Mouse (Mus musculus) embryonic facial prominence, embryonic 13.5 days (tissue): ENCODE results near the gene Trip12. TPM values are rescaled to one million over a fixed set of nuclear protein-coding genes. Genes with fewer than 3 reads are reported as not detected.

ENCODE experiments used
- ATAC-seq: fragments of 200-750 bp; cut with Nextera tagmentation; 2 replicates; pipeline ENCODE4 v1.8.0; 2017; ENCODE audit warnings: low read depth; ENCODE audit not compliant: insufficient number of reproducible peaks, insufficient read depth, low FRiP score, low TSS enrichment
- H3K27ac ChIP-seq: fragments of 300-500 bp; sonication (generic); 2 replicates; pipeline ENCODE4 v1.5.1; 2015; ENCODE audit warnings: moderate library complexity, mild to moderate bottlenecking, inconsistent platforms
- H3K27me3 ChIP-seq: fragments of 300-500 bp; sonication (generic); 2 replicates; pipeline ENCODE4 v1.6.1; 2015; ENCODE audit warnings: mild to moderate bottlenecking, inconsistent platforms
- H3K36me3 ChIP-seq: fragments of 300-500 bp; sonication (generic); 2 replicates; pipeline ENCODE4 v1.6.1; 2015; ENCODE audit warnings: mild to moderate bottlenecking, inconsistent platforms
- H3K4me1 ChIP-seq: fragments of 300-500 bp; sonication (generic); 2 replicates; pipeline ENCODE4 v1.6.1; 2015; ENCODE audit warnings: inconsistent platforms
- H3K4me2 ChIP-seq: fragments of 300-500 bp; sonication (generic); 2 replicates; pipeline ENCODE4 v1.6.1; 2015; ENCODE audit warnings: moderate library complexity, mild to moderate bottlenecking, inconsistent platforms
- H3K4me3 ChIP-seq: fragments of 300-500 bp; sonication (generic); 2 replicates; pipeline ENCODE4 v1.5.1; 2015; ENCODE audit warnings: mild to moderate bottlenecking, inconsistent platforms
- H3K9ac ChIP-seq: fragments of 300-500 bp; sonication (generic); 2 replicates; pipeline ENCODE4 v1.6.1; 2015; ENCODE audit warnings: mild to moderate bottlenecking, inconsistent platforms
- H3K9me3 ChIP-seq: fragments of 300-500 bp; sonication (generic); 2 replicates; pipeline ENCODE4 v1.6.1; 2016; ENCODE audit warnings: inconsistent platforms
- WGBS: fragments of 180-500 bp; shearing (Covaris S2); methylation state at CpG from one replicate; pipeline ENCODE4 v1.1.7; 2015; ENCODE audit warnings: mixed read lengths; 5-methylcytosine and 5-hydroxymethylcytosine counted together
- polyA plus RNA-seq: library from polyadenylated mRNA; unstranded; fragments of >200 nt; fragmentation: Nextera tagmentation; extraction: Ambion mirVana; gene quantifications from 2 replicates; pipeline ENCODE4 v1.2.1, GENCODE M21; 2015

Gene Trip12
- polyA plus RNA-seq, 1 experiment from 2014 or later, result 66.8 TPM

DNA sequence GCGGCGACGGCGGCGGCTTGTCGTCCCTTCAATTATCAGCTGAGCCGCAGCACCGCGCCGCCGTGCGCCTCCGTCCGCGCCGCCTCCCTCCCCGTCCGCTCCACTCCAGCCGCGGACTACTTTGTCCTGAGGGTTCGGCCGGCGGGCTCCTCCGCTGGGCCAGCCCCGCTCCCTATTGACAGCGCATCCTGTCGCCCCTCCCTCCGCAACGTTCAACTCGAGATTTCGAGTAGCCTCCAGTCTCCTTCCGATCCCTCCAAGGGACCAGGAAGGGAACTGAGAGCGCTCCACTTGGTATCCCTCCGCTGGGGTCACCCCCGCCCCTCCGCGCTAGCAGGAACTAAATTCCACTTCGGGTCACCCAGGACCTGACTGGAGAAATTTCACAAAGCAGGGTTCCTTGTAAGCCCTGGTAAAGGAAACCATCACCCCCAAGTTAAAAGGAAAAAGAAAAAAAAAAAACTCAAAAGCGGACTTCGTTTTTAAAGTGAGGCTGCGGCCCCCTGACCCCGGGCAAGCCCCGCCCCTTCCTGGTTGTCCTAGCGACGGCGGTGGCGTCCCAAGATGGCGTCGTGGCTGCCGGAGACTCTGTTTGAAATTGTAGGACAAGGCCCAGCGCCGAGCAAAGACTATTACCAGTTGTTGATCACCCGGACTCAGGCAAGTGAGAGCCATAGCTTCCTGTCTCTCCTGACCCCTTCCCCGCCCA, 853 bp downstream of the Trip12 start, which contains the start of gene Fbxo36:
TSS of gene Fbxo36 (plus strand) at position 533 of the 709 bp plus-strand sequence.
- ATAC-seq, result peak; percentile 82
- Histone ChIP-seq H3K4me2 (peak within 1 kb of the TSS; percentile 75), H3K9ac (peak within 1 kb of the TSS; percentile 97), H3K27ac (peak within 1 kb of the TSS; percentile 97), H3K27me3 (no peaks in the 10 kb centered on the region), H3K4me1 (peaks cover 6% of the 10 kb centered on the region; the same call in 1 of the 2 replicates), H3K36me3 (no peaks in the 10 kb centered on the region), H3K9me3 (no peaks in the 10 kb centered on the region), H3K4me3 (peak within 1 kb of the TSS; percentile 91)
- under 1% methylated on average over 46 of the region's 54 CpGs for WGBS

- under 1% methylated on average over 41 of the region's 44 CpGs for whole genome bisulfite sequencing
- ATAC-seq, result peak; percentile 54
- Histone ChIP-seq H3K27me3 (no peaks in the 10 kb centered on the region), H3K36me3 (peaks cover 4% of the 10 kb centered on the region), H3K9me3 (no peaks in the 10 kb centered on the region), H3K4me3 (peak overlapping the region; percentile 91), H3K9ac (peak overlapping the region; percentile 97), H3K27ac (peak overlapping the region; percentile 97), H3K4me1 (peaks cover 6% of the 10 kb centered on the region; the same call in 1 of the 2 replicates), H3K4me2 (peak overlapping the region; percentile 75)
Observed at GRCm38 (mm10) chr1:84838621-84839151, 1.6 kb downstream of the Trip12 start.

- no peaks in the 10 kb centered on the region for H3K9me3 ChIP-seq
- H3K4me3 ChIP-seq, result peak overlapping the region; percentile 91
- peak overlapping the region; percentile 75 for H3K4me2 ChIP-seq
- H3K27me3 ChIP-seq, result no peaks in the 10 kb centered on the region
- H3K9ac ChIP-seq, result peak overlapping the region; percentile 97
- H3K27ac ChIP-seq, result peak overlapping the region; percentile 97
- ATAC-seq, result no peak
- 0% methylated on average over 22 of the region's 22 CpGs for WGBS
- peaks cover 9% of the 10 kb centered on the region for H3K36me3 ChIP-seq
- peaks cover 6% of the 10 kb centered on the region; the same call in 1 of the 2 replicates for H3K4me1 ChIP-seq
Observed at GRCm38 (mm10) chr1:84838156-84838555, 2.2 kb downstream of the Trip12 start.

DNA sequence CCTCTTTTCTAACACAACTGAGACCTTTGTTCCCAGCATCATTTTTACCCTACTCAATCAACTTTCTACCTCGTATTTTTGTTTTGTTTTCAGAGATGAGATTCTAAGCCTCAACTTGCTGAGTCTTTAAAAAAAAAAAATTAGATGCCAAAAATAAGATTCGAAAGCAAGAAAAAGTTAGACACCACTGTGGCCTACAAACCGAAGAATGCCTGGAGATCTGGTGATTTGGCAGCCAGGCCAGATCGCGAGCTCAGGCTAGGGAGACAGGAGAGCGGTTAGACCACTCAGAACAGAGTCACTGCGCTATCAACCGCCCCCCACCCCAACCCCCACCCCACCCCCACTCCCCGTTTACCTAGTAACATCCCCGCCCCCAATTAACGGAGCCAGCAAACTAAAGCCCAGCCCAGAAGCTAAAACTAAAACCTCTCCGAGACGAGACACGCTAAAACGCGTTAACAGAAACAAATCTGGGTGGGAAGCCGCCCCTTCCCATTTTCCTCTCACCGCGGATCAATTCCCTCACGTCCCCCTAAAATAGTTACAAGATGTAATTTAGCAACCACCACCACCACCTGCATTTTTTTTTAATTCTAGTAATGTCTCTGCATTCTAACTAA, 2.7 kb downstream of the Trip12 start:
- peak overlapping the region; percentile 97; the same call in 1 of the 2 replicates for H3K27ac ChIP-seq

DNA sequence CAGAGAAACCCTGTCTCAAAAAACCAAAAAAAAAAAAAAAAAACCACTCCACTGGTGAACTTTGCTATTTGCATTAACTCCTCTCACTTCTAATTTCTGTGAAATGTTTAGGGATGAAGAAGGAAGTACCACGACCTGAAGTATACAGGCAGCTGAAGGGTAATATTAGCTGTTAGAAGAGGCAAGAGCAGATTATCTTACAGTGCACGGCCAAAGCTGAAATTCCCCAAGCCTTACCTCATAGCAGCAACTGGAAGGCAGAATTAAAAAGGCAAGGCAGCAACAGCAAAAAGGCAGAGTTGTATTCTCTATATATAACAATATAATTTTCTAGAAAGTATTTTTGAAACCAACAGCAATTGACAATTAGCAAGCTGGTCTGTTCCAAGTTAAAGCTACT, 15.2 kb downstream of the Trip12 start:
- H3K27me3 ChIP-seq, result no peaks in the 10 kb centered on the region
- H3K9ac ChIP-seq, result no peak overlapping the region
- no peak for ATAC-seq
- H3K4me1 ChIP-seq, result no peaks in the 10 kb centered on the region
- WGBS, result 62% methylated on average over 2 of the region's 2 CpGs
- no peak overlapping the region for H3K27ac ChIP-seq
- peaks cover 26% of the 10 kb centered on the region for H3K36me3 ChIP-seq
- no peak overlapping the region for H3K4me3 ChIP-seq
- no peak overlapping the region for H3K4me2 ChIP-seq
- no peaks in the 10 kb centered on the region for H3K9me3 ChIP-seq

More for the DNA sequence above, 2.7 kb downstream of the Trip12 start:
- H3K4me3 ChIP-seq, result peak overlapping the region; percentile 91
- peak overlapping the region; percentile 97 for H3K9ac ChIP-seq
- H3K4me1 ChIP-seq, result peaks cover 6% of the 10 kb centered on the region; the same call in 1 of the 2 replicates
- H3K4me2 ChIP-seq, result peak overlapping the region; percentile 75
- no peaks in the 10 kb centered on the region for H3K9me3 ChIP-seq
- no peaks in the 10 kb centered on the region for H3K27me3 ChIP-seq
- no peak for ATAC-seq
- peaks cover 14% of the 10 kb centered on the region for H3K36me3 ChIP-seq
- WGBS, result 6% methylated on average over 20 of the region's 20 CpGs

DNA sequence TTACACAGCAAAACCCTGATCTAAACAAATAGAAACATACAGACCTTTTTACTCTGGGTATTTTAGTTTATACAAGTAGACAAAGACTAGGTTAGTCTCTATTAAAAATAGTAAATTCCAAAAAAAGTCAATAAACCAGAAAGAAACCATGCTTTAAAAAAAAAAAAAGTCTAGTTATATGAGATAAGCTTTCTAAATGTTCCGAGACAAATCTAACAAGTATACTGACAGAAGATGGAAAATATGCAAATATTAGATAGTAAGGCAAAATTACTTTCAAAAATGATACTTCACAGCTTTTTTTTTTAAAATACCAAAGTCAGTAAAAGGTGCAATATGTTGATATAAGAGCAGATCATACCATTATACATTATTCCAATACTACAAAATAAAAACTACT, 22.7 kb downstream of the Trip12 start:
- H3K4me3 ChIP-seq, result no peak overlapping the region
- H3K27ac ChIP-seq, result no peak overlapping the region
- ATAC-seq, result no peak
- no peaks in the 10 kb centered on the region for H3K4me1 ChIP-seq
- H3K27me3 ChIP-seq, result no peaks in the 10 kb centered on the region
- H3K36me3 ChIP-seq, result peaks cover 21% of the 10 kb centered on the region
- H3K9ac ChIP-seq, result no peak overlapping the region
- H3K9me3 ChIP-seq, result no peaks in the 10 kb centered on the region
- H3K4me2 ChIP-seq, result no peak overlapping the region
- 98% methylated on average over 1 of the region's 1 CpGs for WGBS

- Histone ChIP-seq H3K4me3 (no peak overlapping the region), H3K27me3 (no peaks in the 10 kb centered on the region), H3K36me3 (no peaks in the 10 kb centered on the region), H3K27ac (no peak overlapping the region), H3K9me3 (no peaks in the 10 kb centered on the region), H3K4me2 (no peak overlapping the region), H3K9ac (no peak overlapping the region), H3K4me1 (no peaks in the 10 kb centered on the region)
- WGBS, result 89% methylated on average over 1 of the region's 1 CpGs
- ATAC-seq, result no peak
Observed at GRCm38 (mm10) chr1:84803788-84804187, 36.5 kb downstream of the Trip12 start.

GRCm38 (mm10) chr1:84799166-84799565, 41.1 kb downstream of the Trip12 start:
- Histone ChIP-seq H3K27ac (no peak overlapping the region), H3K27me3 (no peaks in the 10 kb centered on the region), H3K4me3 (no peak overlapping the region), H3K9me3 (no peaks in the 10 kb centered on the region), H3K9ac (no peak overlapping the region), H3K36me3 (peaks cover 4% of the 10 kb centered on the region; the same call in 1 of the 2 replicates), H3K4me1 (peaks cover 5% of the 10 kb centered on the region; the same call in 1 of the 2 replicates), H3K4me2 (no peak overlapping the region)
- ATAC-seq, result no peak

- peaks cover 5% of the 10 kb centered on the region; the same call in 1 of the 2 replicates for H3K4me1 ChIP-seq
- no peaks in the 10 kb centered on the region for H3K27me3 ChIP-seq
- H3K9ac ChIP-seq, result no peak overlapping the region
- no peaks in the 10 kb centered on the region for H3K9me3 ChIP-seq
- no peak overlapping the region for H3K4me2 ChIP-seq
- H3K4me3 ChIP-seq, result no peak overlapping the region
- H3K36me3 ChIP-seq, result peaks cover 35% of the 10 kb centered on the region
- no peak for ATAC-seq
- no peak overlapping the region for H3K27ac ChIP-seq
- 90% methylated on average over 7 of the region's 7 CpGs for WGBS
Observed at GRCm38 (mm10) chr1:84795335-84795734, 45.0 kb downstream of the Trip12 start.

- H3K27me3 ChIP-seq, result no peaks in the 10 kb centered on the region
- H3K36me3 ChIP-seq, result peaks cover 55% of the 10 kb centered on the region
- WGBS, result 91% methylated on average over 2 of the region's 2 CpGs
- no peaks in the 10 kb centered on the region for H3K9me3 ChIP-seq
- H3K27ac ChIP-seq, result no peak overlapping the region
- no peak for ATAC-seq
- H3K4me2 ChIP-seq, result no peak overlapping the region
- no peaks in the 10 kb centered on the region for H3K4me1 ChIP-seq
- H3K4me3 ChIP-seq, result no peak overlapping the region
- no peak overlapping the region for H3K9ac ChIP-seq
Observed at GRCm38 (mm10) chr1:84791393-84791792, 48.9 kb downstream of the Trip12 start.

DNA sequence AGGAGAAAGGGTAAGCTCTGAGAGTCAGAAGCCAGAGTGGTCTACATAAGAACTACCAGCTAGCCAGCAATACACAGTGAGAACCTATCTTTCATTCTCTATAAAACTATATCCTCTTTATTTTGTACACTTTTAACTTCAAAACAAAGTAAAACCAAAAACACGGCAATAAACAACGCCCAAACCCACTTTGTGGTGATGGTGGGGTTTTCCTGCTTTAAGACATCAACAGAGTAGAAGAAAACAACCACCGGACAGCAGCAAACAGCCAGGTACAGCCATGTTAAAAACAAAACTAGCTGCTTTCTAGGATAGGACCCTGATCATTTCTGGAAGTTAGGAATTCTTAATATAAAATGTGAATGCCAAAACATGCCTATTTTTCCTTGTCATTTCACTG, 59.7 kb downstream of the Trip12 start:
- WGBS, result 95% methylated on average over 3 of the region's 3 CpGs
- no peak for ATAC-seq
- no peaks in the 10 kb centered on the region for H3K9me3 ChIP-seq
- H3K9ac ChIP-seq, result no peak overlapping the region
- H3K4me3 ChIP-seq, result no peak overlapping the region
- H3K4me1 ChIP-seq, result no peaks in the 10 kb centered on the region
- no peak overlapping the region for H3K4me2 ChIP-seq
- no peaks in the 10 kb centered on the region for H3K27me3 ChIP-seq
- H3K27ac ChIP-seq, result no peak overlapping the region
- peaks cover 31% of the 10 kb centered on the region for H3K36me3 ChIP-seq
